Mouse (Mus musculus) B cell, adult 2 months (primary cell): ENCODE measurements around the gene Zfp277.
A peak's percentile ranks its signal among the peaks of the same experiment; 100 is the strongest.

Source experiments
- DNase-seq, 2 experiments: peaks; one replicate each; pipeline ENCODE4 v3.0.0; 2022

Gene Zfp277

DNA sequence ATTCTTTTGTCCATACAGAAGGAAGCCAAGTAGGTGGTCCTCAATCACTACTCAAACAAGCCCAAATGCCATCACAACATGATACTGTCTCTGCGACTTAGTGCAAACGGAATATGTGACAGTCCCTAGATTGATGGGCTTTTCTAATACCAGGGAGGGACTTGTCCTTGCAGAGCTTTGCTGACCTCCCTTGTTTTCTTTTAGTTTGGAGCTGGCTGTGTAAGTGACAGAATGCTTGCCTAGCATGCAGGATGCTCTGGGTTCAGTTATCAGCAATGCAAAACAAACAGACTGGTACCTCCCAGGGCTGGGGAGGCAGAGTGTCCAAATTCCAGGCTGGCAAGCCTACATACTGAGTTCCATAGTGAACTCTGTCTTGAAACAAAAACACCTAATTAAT lies 7.7 kb downstream of the Zfp277 start:
- no peak for DNase-seq

DNA sequence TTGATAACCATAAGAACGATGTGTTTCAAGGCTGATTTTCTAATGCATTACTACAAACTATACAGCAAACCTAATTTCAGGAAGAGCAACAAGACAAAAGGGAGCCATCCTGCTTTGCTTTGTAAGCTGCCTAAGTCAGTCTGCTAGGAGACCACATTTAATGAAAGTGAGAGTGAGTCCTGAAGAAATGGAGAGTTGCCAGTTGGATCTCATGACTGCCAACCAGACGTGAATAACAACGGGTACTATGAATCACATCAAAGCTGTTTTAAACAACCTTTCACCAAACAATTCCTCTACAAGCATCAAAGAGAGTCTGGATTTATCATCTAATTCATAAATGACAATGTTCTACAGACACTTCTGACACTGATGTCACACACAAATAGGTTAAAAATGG lies 11.6 kb downstream of the Zfp277 start:
- DNase-seq, result no peak

DNA sequence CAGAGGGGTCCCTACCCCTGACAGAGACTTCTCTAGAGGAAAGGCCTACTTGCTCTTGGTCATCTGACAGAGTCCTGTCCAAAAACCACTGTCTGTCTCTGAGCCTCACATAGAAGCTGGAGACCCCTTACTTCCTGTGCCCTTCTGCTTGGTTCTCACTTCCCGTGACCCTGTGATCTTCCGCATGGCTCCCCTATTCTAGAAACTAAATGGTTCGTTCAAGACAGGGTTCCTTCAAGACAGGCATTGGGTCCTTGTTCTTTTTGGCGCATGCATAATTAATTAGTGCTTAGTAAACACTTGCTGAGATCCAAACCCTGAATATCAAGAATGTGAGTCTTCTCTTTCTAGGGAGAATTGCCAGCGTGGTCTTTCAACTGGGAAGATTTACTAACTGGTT lies 14.6 kb downstream of the Zfp277 start:
- no peak for DNase-seq

DNA sequence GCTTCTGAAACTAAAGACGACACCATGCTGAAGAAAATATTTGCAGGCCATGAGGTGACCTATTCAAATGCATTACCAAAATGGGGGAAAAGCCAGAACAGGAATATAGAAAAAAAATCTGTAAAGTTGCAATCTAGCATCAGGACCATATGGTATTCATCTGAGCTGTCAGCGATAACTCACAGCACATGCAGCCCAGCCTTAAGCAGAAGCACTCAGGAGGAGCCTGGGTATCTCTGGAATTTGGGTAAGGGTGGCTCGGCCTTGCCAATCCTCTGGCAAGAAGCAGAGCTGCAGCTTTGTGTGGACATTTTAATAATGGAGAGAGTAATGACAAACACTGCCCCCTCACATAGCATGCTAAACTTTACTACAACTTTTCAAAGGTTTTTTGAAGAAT lies 15.7 kb downstream of the Zfp277 start:
- no peak for DNase-seq

DNA sequence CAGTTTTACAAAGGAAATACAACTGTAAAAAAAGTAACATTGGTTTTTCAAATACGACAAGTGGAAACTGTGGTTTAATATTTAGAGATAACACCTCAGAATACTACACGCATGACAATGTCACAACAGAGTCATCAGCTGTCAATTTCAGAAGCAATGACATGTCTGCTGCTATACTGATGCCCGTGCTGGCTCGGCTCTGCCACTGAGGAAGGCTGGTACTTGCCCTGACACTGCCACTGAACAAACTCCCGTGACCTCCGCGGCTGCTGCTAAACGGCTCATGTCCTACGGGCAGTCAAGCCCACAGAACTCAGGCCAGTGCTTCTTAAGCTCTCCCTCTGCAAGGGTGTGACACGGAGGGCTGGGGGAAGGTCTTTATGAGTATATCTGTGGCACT lies 18.1 kb downstream of the Zfp277 start:
- DNase-seq, result no peak

DNA sequence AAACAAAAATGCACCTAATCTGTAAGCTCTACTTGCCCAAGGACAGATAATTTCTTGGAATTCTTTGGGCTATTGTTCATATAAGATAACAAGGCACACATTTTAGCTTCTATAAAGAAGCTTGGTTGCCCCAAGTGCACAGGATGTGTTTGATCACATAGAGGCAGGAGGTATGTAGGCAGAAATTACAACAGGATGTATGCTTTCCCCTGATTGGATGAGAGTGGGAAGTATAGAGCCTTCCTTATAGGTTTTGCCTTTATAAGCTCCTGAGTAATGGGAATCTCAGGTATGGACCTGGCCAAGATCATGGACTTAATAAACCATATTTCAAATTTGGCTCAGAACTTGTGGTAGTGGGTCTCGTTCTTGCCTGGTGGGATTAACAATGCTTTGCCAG lies 20.7 kb downstream of the Zfp277 start:
- no peak for DNase-seq

DNA sequence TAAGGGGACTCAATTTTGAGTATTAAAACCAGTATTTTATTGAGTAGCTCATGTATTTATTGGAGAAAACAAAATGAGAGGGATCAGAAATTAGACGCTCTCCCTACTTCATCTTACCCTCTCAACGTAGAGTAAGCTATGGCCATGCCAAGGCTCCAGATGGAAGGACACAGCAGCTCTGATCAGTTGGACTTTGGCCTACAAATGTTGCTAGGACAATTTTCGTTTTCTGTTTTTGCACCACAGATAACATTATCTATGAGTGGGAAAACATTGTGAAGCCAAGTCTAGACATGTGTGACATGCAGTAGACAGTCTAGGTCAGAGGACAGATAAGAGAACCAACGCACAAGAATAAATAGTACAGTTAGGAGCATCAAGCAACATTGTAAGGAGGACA lies 28.4 kb downstream of the Zfp277 start:
- no peak for DNase-seq

DNA sequence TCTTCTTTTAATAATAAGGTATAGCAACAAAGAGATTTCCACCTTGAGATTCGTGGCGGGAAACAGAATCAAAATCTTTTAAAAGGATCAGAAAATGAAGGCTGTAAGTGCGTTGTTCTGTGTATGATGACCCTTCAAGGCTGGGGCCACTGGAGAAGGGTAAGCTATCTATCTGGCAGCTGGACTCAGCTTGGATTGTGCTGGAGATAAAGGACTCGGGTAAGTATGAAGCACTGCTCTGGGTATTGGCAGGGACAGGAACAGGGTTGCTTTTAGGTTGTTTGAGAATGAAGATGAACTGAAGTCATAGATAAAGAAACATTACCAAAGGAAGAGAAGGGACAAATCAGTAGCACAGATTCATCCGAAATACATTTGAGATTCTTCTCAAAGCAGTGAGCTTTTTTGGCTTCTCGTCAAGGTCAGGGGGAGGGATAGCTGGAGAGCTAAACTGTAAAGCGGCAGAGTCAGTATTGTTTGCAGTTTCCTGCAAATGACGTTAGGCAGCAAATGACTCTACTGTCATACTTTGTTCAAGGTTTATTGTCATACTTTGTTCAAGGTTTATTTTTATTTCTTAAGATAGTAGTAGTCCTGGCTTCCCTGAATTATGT lies 30.3 kb downstream of the Zfp277 start:
- DNase-seq, result no peak

DNA sequence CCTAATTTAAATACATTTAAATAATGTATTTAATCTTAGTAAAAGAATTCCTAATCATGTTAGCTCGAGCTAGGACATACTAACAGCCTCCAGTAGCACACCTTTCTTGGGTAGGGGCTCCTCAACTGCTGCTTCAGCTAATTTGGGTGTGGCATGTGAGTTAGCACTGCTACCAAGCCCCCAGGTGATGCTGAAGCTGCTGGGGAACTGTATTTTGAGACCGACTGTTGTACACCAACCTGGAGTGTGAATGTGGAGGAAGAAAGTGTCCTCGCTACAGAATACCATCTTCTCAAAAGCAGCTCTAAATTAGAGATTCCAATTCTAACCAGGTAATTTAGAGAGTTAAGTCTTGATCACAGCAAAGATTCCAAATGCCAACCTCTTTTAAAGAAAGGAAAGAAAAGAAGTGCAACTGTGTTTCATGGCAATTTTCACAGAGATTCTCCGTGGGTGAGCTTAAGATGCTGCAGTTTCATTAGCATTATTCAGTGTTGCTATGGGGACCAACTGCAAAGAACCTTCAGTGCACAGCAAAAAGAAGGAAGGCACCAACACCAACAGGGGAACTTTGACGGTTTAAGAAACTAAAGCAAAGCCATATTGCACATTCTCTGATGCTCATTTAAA lies 30.9 kb downstream of the Zfp277 start:
- no peak for DNase-seq

DNA sequence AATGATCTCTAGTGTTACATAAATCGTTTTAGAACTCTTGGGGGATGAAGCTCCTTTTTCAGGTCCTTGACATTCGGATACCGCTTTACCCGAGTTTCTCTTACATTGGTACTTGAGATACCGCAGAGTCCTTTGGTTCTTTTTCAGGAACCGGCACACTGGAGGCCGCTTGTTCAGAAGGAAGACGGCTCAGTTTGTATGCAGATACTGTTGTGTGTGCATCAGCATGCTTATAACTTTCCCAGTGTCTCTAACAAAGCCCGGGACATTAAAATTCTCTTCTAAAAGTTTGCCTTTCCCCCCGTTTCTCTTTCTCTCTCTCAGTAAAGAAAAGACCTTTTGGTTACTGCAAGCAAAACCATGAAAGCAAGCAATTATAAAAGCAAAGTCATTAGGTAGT lies 45.9 kb downstream of the Zfp277 start:
- no peak for DNase-seq

DNA sequence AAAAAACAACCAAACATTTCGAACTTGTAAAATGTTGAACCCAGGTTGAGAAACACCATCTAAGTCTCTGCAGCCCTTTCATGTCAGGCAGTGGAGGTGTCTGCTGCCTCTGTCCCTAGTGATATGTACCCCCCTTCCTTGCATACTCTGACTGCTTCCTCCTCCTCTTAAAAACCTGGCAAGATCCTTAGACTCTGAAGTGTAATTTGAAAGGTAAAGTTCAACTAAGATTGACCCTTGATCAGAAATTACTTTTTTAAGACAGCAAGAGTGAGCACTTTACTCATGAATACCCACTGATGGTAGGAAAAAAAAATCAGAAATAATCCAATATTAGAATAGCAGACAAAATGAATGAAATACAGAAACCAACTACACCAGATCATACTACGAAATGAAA lies 46.3 kb downstream of the Zfp277 start:
- DNase-seq, result no peak

DNA sequence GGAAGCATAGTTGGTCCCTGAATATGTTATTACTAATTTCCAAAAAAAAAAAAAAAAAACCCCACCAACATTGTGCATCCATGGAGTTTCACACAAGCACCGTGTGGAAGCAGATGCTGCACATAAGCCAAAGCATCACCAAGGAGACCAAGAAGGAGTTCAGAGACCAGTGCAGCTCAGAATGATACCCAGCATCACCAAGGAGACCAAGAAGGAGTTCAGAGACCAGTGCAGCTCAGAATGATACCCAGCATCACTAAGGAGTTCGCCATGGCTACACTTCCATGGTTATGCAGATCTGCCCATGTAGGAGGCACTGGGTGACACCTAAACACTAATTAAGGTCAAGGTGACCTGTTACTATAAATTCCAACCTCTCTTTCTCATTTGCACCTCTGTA lies 46.8 kb downstream of the Zfp277 start:
- no peak for DNase-seq

DNA sequence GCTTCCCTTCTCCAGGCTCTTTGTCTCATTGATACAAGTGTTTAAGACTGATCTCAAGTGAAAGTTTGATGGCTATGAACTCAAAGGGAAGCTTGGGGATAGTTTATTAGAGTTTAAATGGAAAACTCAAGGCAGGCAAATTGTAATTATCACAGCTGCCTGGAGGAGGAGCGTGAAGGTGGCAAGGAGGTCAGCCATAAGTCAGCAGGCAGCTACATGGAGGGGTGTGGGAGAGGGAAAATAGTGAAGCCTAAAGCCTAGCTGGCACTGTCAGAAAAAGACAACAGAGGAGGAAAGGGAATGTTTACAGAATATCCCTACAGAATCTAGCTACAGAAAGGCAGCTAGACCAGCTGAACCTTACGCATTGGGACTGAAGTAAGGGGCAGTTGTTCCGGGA lies 52.8 kb downstream of the Zfp277 start:
- no peak for DNase-seq

DNA sequence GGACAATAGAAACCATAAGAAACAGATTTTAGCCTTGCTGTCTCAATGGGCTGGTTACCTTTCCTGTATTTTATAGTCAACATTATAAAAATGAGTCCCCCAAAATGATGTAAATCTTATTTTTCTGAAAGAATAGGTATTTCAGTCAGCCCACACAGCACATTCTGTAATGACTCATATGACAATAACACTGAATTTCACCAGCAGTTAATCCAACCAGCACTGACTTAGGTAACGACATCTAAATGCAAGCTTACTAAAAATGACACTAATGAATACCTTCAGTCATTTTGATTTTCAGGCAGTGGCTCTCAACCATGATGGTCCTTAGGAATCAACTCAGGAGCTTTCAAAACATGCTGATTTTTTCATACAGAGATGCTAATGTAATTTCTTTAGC lies 54.4 kb downstream of the Zfp277 start:
- no peak for DNase-seq

DNA sequence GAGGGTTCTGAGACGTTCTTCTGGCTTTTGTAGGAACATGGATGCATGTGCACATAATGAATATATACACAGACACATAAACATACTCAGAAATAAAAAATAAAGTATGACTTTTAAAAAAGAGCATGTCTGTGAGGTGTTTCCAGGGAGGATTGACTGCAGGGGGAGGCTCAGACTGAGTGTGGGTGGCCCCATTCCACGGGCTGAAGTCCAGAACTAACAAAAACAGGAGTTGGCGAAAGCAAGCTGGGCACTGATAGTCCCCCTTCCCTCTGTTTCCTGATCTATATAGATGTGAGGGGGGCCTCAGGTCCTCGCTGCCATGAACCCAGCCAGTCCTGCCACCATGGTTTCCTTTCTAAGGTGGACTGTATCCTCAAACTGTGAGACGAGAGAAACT lies 57.9 kb downstream of the Zfp277 start:
- no peak for DNase-seq

DNA sequence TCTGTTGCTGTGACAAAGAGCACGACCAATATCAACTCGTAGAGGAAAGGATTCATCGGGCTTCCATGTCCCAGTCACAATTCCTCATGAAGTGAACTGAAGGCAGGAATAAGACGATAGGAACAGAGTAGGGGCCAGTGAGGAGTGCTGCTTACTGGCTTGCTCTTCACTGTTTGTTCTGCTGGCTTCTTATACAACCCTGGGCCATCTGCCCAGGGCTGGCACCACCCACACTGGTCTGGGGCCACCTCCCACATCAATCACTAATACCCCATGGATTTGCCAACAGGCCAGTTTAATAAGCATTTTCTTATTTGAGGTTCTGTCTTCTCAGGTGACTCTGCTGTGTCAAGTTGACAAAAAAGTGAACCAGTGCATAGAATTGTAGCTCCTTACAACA lies 60.4 kb downstream of the Zfp277 start:
- no peak for DNase-seq

DNA sequence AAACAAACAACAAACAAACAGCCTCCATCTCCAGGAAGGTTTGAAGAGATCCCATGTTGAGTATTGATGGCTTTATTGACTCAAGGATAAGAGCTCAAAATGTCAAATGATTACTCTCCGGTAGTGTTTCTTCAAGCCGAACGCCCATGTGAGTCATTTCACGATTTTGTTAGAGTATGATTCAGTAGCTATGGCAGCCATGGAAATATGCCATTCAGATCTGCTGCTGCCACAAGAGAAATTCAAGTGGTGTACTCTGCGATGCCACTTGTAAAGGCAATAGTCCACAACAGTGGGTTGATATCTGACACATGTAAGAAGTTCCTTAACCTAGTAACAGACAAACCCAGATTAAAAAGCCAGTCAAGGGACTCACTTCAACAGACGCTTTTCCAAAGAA lies 62.0 kb downstream of the Zfp277 start:
- DNase-seq, result no peak

DNA sequence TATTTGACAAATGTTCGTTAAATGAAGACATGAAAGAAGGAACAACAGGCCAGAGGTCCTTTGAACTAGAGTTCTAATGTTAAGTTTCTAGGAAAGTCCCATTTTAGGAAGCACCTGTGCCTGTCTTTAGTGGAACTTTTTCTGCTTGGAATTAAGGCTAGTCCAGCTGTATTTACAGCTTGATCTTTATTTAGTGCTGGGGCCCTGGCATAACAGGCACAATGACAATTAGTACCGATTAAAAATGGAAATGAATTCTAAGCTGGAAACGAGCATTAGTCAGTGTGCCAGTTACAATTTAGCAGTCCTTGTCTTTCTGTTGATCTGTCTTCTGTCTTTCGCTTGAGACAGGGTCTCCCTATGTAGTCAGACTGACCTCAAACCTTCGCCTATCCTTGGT lies 63.2 kb downstream of the Zfp277 start:
- no peak for DNase-seq

DNA sequence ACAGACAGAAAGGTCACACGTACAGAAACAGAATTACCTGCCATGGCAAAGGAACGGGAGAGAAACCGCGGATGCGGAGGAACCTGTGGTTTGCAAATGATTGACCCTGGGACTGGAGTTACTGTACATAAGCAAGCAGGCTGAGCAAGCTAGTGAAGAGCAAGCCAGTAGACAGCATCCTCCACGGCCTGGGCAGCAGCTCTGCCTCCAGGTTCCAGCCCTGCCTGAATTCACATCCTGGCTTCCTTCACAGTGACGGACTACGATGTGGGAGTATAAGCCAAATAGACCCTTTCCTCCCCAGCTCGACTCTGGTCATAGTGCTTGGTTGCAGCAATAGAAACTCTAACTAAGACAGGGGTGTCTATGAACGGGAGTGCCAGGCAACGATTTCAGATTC lies 63.9 kb downstream of the Zfp277 start:
- DNase-seq, result peak in 1 of 2 experiments; percentile 15

DNA sequence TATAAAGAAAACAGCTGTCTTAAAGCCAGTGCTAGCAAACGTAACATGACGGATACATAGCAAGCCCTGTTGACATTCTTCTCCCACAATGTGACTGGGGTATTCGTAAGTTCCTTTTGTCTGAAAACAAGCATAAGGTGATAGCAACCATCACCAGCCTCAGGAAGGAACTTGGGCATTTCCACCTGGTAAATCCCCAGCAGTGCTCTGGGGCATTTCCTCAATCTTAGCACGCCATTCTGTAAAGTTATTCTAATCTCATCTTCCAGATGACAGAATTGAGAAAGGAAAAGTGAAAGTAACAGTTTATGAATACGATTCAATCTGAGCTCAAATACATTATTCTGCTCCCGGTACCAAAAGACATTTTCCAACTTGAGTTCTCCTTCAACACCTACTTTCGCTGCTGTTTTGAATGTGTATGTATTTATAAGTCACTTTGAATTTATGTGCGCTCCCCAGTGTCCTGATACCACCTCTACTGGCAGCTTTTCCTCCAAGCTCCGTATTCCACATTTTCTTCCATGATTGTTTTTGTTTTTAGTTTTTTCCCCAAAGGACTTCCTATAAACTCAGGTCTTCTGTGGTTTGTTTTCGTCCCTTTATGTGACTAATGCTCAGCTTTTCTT lies 64.4 kb downstream of the Zfp277 start:
- peak; percentile 8 to 19 for DNase-seq

DNA sequence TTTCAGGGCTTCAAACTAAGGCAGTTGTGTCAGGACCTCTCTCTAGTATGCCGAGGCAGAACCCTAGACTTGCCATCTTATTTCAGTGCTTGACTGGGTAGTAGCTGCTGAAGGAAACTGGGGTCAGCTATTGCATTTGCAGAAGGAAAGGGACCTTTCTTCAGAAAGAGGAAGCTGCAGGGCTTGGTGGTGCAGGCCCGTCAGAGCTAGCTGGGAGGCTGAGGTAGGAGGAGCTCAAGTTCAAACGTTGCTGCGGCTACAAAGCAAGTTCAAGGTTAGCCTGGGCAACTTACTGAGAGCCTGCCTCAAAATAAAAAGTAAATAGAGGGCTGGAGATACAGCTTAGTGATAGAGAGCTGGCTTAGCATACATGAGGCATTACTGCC lies 66.2 kb downstream of the Zfp277 start:
- DNase-seq, result peak; percentile 48 to 49

DNA sequence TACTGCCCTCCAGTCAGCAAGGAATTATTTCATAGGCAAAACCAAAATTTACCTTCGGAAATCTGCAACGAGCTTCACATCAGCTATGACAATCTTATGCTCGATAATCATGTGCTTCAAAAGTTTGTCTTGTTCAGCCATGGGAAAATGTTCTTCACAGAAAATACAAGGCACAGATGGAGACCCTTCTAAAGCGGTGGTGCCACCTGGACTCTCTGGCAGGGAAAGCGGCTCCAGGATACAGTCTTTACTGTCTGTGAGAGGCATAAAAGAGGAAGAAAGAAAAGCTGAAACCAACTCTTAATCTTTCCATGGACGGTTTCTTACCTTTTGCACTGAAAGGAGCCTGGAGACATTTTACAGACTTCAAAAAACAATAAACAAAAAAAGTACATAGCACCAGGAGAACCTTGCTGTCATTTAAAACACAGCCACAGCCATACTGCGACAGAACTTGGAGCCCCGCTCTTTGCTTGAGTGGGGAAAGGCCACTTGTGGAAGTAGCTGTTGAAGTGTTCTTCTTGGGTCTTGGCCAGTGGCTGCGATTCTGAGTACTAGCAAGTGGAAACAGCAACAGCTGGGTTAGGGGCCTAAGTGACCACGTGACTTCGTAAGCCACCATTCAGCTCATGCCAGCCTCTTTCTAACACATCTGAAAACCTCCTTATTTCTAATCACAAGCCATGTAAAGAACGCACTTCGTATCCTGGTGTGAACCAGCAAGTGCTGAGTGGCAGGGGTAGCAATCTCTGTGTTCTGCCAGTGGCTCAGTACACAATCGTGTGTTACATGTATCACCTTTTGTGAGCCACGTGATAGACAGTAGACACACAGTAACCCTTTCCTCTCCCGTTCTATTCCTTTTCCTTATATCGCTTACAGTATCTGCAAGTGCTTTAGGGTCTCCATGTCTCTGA lies 66.8 kb downstream of the Zfp277 start:
- no peak for DNase-seq

DNA sequence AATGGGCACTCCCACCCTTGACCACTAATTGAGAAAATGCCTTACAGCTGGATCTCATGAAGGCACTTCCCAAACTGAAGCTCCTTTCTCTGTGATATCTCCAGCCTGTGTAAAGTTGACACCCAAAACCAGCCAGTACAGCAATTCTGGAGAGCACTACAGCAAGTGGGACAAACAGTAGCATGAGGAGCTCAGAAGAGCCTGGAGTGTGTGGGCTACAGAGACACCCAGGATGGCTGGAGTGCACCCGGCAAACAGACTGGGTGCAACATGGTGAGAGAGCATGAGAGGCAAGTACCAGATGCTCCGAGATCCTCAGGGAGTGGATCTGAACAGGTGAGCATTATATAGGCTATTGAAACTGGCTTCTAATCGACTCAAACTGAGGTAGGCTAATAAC lies 93.8 kb downstream of the Zfp277 start:
- no peak for DNase-seq

DNA sequence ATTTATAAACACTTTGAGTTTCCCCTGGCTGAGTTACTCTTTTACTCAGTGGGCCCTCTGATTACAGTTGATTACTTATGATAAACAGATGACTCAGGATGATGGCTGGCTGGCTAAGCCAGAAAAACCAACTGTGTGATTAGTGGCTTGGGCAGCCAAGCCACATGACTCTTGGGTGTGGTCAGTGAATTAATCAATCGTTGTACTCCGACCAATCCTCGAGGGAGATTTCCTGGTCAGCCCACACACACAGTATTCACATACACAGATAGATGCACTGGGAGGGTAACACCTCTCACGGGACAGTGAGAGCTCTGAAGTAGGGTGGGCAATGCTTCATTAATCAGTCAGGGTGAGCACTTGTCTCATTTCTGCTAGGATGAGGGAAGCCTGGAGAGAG lies 97.5 kb downstream of the Zfp277 start:
- no peak for DNase-seq
